Mouse (Mus musculus) liver, adult 2 months (tissue): ENCODE results near the gene Mesp2.
A peak's percentile ranks its signal among the peaks of the same experiment; 100 is the strongest.

Source experiments
- CTCF ChIP-seq: fragments of 200-500 bp; IDR thresholded peaks from 2 replicates; pipeline ENCODE4 v1.5.1; 2011; ENCODE audit warnings: low read depth, low read length, control low read depth
- POLR2A ChIP-seq: fragments of 200-500 bp; IDR thresholded peaks from 2 replicates; pipeline ENCODE4 v1.6.1; 2011; ENCODE audit warnings: low read length, control low read depth; ENCODE audit not compliant: insufficient read depth; ENCODE audit errors: extremely low read depth

- TF ChIP-seq CTCF (peak; percentile 21; the same call in 1 of the 2 replicates), POLR2A (0 out of 2 replicates have a peak, but pooled peaks have one; percentile 7)
Observed at GRCm38 (mm10) chr7:79844090-79844802, 33.7 kb downstream of the Mesp2 start.
